8 mouse cellular contexts compared by ENCODE assay signal in genomic region chr12:55315192-55315591, GRCm38 (mm10). TPM values are rescaled to one million over a fixed set of nuclear protein-coding genes. Genes with fewer than 3 reads are reported as not detected.
DNase-seq lines count a peak whose midpoint lies in the region; ATAC-seq and TF ChIP-seq lines count a peak whose summit lies in the region.
"Had no signal": no experiment of that assay in that cellular context is flagged by ENCODE, and none has a peak within 500 bp of the region (broad histone marks: within the 10 kb centered on the region; RNA-seq: fewer than 3 reads in every experiment).

No protein-coding gene starts in this region.

- peak; percentile 74 for DNase-seq in G1E (ENCODE audit: low spot score)
- peak; percentile 49 for DNase-seq in adrenal gland, postnatal 25 days
- peak; percentile 52 for DNase-seq in embryonic facial prominence, embryonic 10.5 days (ENCODE audit: low spot score)
- peak; percentile 68 to 88 for DNase-seq in heart, postnatal 14 days
- peak; percentile 71 to 83 for DNase-seq in layer of hippocampus, adult 2 months (ENCODE audit: low spot score in 2 of 2)
- DNase-seq in lung, postnatal 10 days, result peak; percentile 92
- DNase-seq in right cerebral cortex, postnatal 25 days, result peak; percentile 20

- H3K9me3 ChIP-seq in G1E (replicated peaks), result no peaks in the 10 kb centered on the region
- no peaks in the 10 kb centered on the region for H3K9me3 ChIP-seq in embryonic facial prominence, embryonic 10.5 days
- H3K9me3 ChIP-seq: limb, embryonic 15.5 days had no signal

- WGBS in embryonic facial prominence, embryonic 10.5 days, result 53% methylated on average over 5 of the region's 5 CpGs

- H3K36me3 ChIP-seq in G1E (replicated peaks), result peaks cover 80% of the 10 kb centered on the region
- H3K36me3 ChIP-seq in embryonic facial prominence, embryonic 10.5 days (replicated peaks), result peaks cover 49% of the 10 kb centered on the region

- ATAC-seq in G1E (ENCODE audit: extremely low read depth, insufficient number of reproducible peaks, low FRiP score, poor library complexity, severe bottlenecking), result peak; percentile 45

- H3K4me3 ChIP-seq in G1E (ENCODE audit: low read depth, low read length), result no peak overlapping the region
- H3K4me3 ChIP-seq in embryonic facial prominence, embryonic 10.5 days, result no peak overlapping the region
- no peak overlapping the region for H3K4me3 ChIP-seq in layer of hippocampus, adult 2 months
- H3K4me3 ChIP-seq: limb, embryonic 15.5 days had no signal

- no peak for TF ChIP-seq CTCF in G1E (IDR thresholded peaks at IDR 0.05; ENCODE audit: low read depth, low read length)
- peak; percentile 84 for TF ChIP-seq CTCF in layer of hippocampus, adult 2 months (conservative IDR thresholded peaks at IDR 0.05)

- peaks cover 15% of the 10 kb centered on the region for H3K4me1 ChIP-seq in G1E (ENCODE audit: insufficient read depth, low read depth, low read length)
- H3K4me1 ChIP-seq in embryonic facial prominence, embryonic 10.5 days, result peaks cover 8% of the 10 kb centered on the region; the same call in 1 of the 2 replicates
- H3K4me1 ChIP-seq: limb, embryonic 15.5 days had no signal

- H3K27me3 ChIP-seq in G1E (ENCODE audit: insufficient read depth, low read length), result no peaks in the 10 kb centered on the region
- no peaks in the 10 kb centered on the region for H3K27me3 ChIP-seq in embryonic facial prominence, embryonic 10.5 days (replicated peaks; ENCODE audit: low read depth, poor library complexity, severe bottlenecking)
- H3K27me3 ChIP-seq: limb, embryonic 15.5 days had no signal

- intact Hi-C loops in heart, postnatal 14 days (cut with DNase I), result loop anchor here (1.0 to 10.0 kb wide), 2 partner anchors 184 to 400 kb away; no protein-coding TSS in a partner anchor

- H3K27ac ChIP-seq in embryonic facial prominence, embryonic 10.5 days (replicated peaks), result no peak overlapping the region
- no peak overlapping the region for H3K27ac ChIP-seq in layer of hippocampus, adult 2 months
- H3K27ac ChIP-seq: limb, embryonic 15.5 days had no signal

RNA-seq across cellular contexts. Expression of gene Ppp2r3c, which starts 12.4 kb away (rescaled TPM):
- total RNA-seq in G1E (2014; fragmentation: Nextera tagmentation) (52.3 and 59.3 TPM in 2 replicates), G1E (2017) (35.7 and 39.2 TPM in 2 replicates)
- 1.2 and 1.6 TPM in 2 replicates for polyA plus RNA-seq in G1E (2012)
- total RNA-seq in adrenal gland, postnatal 25 days (2021), result 10.8 and 11.3 TPM in 2 replicates
- 22.2 and 23.0 TPM in 2 replicates for polyA plus RNA-seq in embryonic facial prominence, embryonic 10.5 days (2016; fragmentation: Nextera tagmentation; extraction: Ambion mirVana)
- total RNA-seq in heart, postnatal 14 days (2021), result 1 to 10 TPM; 8.3 to 8.9 TPM
- 10 to 100 TPM; 12.8 to 16.2 TPM for total RNA-seq in layer of hippocampus, adult 2 months (2021)

RNA-seq across cellular contexts. Expression of gene 1110008L16Rik, which starts 15.8 kb away (rescaled TPM):
- total RNA-seq in G1E (2014; fragmentation: Nextera tagmentation), result 50.0 and 52.7 TPM in 2 replicates
- total RNA-seq in G1E (2017), result 38.5 and 40.4 TPM in 2 replicates
- 3.0 and 4.0 TPM in 2 replicates for polyA plus RNA-seq in G1E (2012)
- 19.3 and 21.3 TPM in 2 replicates for total RNA-seq in adrenal gland, postnatal 25 days (2021)
- polyA plus RNA-seq in embryonic facial prominence, embryonic 10.5 days (2016; fragmentation: Nextera tagmentation; extraction: Ambion mirVana), result 18.9 and 19.6 TPM in 2 replicates
- 1 to 10 TPM; 8.2 to 9.2 TPM for total RNA-seq in heart, postnatal 14 days (2021)
- 1 to 10 TPM; 9.3 to 9.7 TPM for total RNA-seq in layer of hippocampus, adult 2 months (2021)

Comparison
In these comparisons a context has a peak if more than half of its experiments do, and no peak if none do; other contexts are left out.
1. DNase-seq: peak in every context shown above with its lines; median percentile 92 in lung, postnatal 10 days; 78 in heart, postnatal 14 days; 77 in layer of hippocampus, adult 2 months; 74 in G1E; 52 in embryonic facial prominence, embryonic 10.5 days; 49 in adrenal gland, postnatal 25 days; 20 in right cerebral cortex, postnatal 25 days.